Mouse (Mus musculus): ENCODE measurements at regions not wholly inside any gene's neighbourhood (a gene's known extent, or its start where the extent isn't known, plus 50 kb on each side); places are given as distances from the start of the nearest gene placed in this dataset.
"Not testable (repeated sequence)": the region's sequence is repeated elsewhere in the genome, so short reads cannot be mapped to it uniquely, and the experiment has no call there.

- in situ Hi-C loops (cut with MboI, MseI): no loop called here
Observed at GRCm38 (mm10) chr3:124156255-124156654, 164.4 kb upstream of the Tram1l1 start.

DNA sequence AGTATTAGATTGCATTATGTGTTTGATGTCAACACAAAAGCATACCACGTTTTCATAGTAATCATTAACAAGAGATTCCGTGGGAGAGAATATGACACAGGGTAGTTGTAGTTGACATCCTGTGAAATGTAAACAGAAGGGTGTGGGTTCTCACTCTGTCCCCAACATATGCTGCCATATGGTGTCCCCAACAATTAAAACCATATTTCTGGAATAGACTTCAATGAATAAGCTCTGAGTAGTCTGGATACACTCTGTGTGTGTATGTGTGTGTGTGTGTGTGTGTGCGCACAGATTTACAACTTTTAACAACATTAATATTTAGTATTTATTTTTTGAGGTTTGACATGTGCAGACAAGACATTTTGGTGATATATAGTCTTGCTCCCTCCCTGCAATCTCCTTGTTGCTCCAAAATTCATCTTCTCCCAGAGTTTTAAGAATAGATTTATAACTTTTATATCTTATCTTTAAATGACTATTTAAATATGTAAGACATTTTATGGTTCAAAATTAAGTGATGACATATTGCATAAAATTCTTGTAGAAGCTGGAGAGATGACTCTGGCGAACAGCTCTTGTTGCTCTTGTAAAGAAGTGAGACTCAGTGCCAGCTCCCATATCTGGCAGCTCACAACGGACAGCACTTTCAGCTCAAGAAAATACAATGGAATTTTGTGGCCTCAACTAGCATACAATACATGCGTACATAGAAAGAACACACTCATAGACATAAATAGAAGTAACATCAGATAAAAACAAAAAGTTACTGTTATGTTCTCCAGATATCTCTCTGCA is 162.6 kb upstream of the Tram1l1 start:
- in situ Hi-C loops (cut with MboI, MseI): no loop called here

DNA sequence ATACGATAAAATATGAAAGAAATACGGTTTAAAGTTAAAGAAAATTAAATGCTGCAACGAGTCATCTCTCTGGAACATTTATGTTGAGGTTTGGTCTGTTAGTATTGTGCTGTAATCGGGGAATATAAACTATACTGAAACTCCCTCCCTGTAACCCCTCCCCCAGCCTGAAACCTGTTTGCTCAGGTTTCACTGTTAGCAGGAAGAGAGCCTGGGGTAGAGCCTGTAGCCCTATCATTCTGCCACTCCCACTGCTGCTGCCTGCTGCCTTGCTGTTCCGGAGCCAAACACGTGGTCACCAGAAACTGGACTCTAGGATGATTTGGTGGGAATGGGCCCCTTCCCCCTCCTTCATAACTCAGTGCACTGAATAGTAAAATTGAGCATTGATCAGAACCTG is 127.3 kb upstream of the Tram1l1 start:
- in situ Hi-C loops (cut with MboI, MseI): not testable (repeated sequence)

- in situ Hi-C loops (cut with MboI, MseI): not testable (repeated sequence)
Observed at GRCm38 (mm10) chr3:124200226-124200940, 120.3 kb upstream of the Tram1l1 start.

DNA sequence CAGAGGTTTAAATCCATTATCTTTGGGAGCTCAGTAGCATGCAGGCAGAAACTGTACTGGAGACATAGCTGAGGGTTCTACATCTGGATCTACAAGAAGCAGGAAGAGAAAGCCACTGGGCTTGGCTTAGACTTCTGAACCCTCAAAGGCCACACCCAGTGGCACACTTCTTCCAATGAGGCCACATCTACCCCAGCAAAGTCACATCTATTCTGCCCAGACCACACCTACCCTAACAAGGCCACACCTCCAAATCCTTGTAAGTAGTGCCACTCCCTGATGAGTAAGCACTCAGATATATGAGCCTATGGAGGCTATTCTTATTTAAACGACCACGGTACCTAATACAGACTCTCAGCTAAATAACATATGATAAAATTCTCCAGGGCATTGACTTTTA is 103.5 kb upstream of the Tram1l1 start:
- in situ Hi-C loops (cut with MboI, MseI): no loop called here

DNA sequence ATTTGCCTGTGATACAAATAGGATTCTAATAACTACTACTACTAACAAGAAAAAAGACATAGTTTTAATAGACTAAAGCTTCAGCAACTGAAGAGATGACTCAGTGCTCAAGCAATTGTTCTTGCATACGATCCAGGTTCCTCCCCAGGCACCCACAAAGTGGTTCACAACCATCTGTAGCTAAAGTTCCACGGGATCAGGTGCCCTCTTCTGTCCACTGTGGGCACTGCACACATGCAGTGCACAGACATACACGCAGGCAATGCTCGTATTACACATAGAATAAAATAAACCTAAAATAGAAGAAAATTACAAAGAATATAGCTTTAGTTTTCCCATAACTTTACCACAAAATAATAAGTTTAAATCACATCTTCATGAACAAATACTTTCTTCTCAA is 94.7 kb upstream of the Tram1l1 start:
- in situ Hi-C loops (cut with MboI, MseI): loop anchor here (5.0 kb wide), 1 partner anchor 81 kb away; no protein-coding TSS in a partner anchor

DNA sequence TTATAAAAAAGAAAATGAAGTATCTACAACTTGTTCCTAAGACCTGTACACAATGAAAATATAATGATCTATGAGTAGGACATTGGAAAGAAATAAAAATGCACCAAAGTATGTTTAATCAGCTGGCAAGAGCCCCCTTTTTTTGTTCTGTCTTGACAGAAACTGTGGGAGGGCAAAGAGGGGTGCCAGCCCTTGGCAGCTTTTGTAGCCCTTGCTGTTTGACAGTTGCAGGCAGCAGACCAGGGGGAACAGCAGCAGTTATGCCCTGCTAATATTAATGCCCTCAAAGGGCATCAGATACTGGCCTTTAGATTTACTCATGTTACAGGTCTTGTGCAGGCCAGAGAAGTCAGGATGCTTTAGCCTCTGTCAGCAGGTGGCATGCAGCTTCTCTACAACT is 93.0 kb upstream of the Tram1l1 start:
- in situ Hi-C loops (cut with MboI, MseI): loop anchor here (5.0 kb wide), 1 partner anchor 80 kb away; no protein-coding TSS in a partner anchor

GRCm38 (mm10) chr3:124240936-124241733 is 79.5 kb upstream of the Tram1l1 start:
- in situ Hi-C loops (cut with MboI, MseI): no loop called here

- in situ Hi-C loops (cut with MboI, MseI): no loop called here
Observed at GRCm38 (mm10) chr3:124241734-124242006, 79.0 kb upstream of the Tram1l1 start.

DNA sequence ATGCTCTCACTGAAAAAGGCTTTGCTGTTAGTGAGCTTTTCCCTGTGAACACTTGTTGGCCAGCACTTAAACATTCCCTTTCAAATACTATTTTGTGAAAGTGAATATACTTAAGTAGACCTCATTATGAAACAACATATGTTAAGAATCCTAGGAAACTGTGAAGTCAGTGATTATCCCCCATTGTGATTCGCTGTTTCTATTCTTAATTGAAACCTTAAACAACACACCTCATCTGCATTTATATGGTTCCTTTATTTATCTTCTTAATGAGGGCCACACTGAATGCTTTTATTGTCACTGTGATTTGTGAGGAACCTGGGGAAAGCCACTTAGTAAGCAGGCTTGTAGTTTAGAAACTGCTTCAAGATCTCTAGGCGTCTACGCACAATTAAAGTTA is 58.5 kb upstream of the Tram1l1 start:
- in situ Hi-C loops (cut with MboI, MseI): no loop called here

DNA sequence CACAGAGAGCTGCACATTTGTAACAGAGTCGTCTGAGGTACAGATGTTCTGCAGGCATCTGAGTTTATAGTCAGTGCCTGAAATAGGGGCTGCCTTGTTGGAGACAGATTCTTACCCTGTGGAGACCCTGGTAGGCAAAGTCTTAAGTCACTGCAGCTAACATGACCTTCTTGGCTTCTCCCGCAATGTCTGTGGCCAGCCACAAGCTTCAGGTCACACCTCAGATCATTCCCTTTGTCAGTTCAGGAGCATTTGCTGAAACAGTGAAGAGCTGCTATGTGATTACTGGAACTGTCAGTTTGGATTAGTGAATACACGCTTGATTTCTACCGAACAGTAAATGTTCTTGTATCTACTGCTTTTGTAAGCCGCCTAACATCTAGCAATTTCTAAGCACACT is 53.8 kb upstream of the Tram1l1 start:
- in situ Hi-C loops (cut with MboI, MseI): no loop called here

DNA sequence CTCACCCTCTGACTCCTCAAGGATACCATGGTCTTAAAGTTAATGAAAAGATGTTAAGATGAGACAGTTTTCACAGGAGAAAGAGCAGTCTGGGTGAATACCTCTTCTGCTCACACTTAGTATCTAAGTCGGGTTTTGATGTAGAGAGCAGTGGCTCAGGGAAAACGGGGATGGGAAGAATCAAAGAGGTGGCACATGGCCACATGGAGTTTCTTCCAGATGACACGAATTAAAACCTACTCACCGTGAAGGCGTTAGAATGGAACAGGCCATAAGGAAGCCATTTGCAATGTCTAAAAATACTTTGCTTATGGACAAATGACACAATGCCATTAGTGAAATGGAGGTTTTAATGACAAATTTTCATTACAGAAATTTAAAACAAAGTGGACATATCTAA is 50.1 kb upstream of the Tram1l1 start:
- in situ Hi-C loops (cut with MboI, MseI): loop anchor here (10.0 kb wide), 1 partner anchor 756 kb away; no protein-coding TSS in a partner anchor
